Mouse (Mus musculus): ENCODE results near the gene Gpr155.

Gene Gpr155

DNA sequence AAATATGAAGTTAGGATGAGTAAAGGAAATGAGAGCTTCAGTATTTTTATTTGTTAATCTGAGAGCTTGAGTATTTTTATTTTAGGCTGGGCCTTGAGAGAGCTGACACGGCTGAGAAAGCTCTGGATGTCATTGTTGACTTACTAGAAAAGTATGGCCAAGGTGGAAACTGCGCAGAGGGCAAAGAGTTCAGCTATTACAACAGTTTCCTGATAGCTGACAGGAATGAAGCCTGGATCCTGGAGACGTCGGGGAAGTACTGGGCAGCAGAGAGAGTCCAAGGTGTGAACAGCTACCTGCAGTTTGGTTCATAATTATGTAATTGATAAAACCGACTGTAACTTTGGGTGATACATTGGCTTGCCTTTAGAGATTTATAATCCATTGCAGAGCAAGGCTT lies 67.2 kb downstream of the Gpr155 start:
- no peak for DNase-seq (ENCODE audit: low read depth, low spot score)

DNA sequence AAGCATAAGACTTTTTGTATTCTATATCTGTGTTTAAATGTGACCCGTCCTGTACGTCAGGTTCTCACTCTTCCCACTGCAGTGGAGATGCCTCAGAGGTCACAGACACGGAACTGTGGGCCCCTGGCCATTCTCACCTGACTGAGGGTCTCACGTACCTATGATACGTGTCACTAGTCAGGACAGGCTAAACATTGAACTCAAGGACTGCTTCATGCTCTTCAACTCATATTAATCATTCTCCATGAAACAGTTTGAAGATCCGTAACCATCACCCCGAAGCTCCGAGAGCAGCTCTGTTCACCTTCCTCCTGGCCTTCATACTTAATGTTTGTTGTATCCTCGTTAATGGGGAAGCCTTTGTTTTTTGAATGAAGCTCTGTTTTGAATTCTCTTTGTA lies 68.9 kb downstream of the Gpr155 start:
- no peak for DNase-seq (ENCODE audit: low read depth, low spot score)

GRCm38 (mm10) chr2:73314311-73314710 lies 72.1 kb downstream of the Gpr155 start:
- no peak for DNase-seq (ENCODE audit: low read depth, low spot score)

DNA sequence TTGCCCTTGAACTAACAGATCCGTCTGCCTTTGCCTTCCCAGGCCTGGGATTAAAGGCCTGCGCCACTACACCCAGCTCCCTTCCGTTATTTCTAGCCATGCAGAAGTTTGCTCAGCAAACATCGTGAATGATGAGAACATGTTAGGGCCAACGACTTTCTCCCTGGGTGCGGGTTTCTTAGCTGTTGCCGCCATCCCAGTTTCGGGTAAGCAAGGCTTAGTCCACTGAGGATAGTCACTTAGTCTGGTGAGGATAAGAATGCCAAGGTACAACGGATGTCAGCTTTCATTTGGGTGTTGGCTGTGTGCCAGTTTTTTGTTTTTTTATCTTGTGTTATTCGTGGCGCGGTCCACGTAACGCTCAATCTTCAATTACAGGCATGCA lies 73.3 kb downstream of the Gpr155 start:
- DNase-seq (ENCODE audit: low read depth, low spot score): no peak

DNA sequence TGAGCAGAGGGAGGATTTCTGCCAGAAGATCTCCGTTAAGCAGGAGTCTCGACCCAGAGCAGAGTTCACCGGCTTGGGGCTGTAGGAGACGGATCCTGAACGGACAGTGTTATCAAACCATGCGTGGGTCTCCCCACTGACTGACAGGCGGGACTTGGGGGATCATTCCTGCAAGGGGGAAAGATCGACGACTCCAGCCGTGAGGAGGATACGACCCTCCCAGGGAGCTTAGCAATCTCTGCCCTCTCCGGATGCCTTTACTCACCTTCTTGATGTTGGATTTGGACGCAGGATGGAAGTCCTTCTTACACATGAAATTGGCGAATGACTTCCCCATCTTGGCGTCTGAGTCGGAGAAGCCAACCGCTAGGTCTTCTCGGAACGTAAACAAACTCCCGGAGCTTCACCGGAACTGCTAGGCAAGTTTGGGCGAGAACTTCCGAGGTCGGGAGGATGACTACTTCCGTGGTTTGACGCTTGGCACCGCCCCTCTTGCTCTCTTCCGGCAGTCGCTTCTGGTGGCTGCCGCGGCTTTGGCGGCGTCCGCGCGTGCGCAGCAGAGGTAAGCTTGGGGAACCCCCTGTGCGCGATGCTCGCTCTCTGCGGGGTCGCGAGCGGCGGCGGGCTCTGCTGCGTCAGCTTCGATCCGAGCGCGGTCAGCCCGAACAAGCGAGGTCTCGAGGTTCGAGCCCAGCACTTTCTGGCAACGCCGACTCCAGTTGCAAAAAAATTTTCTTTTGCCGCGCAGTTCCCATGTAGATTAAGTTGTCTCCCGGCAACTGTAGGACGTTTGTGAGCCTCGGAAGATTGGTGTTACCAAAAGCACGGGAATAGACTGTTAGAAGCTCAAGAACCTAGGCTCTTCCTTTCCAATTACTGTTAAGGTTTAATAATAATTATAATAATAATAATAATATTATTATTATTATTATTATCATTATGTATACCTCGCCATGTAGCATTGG lies 73.9 kb downstream of the Gpr155 start, which contains the start of the genes Scrn3 and Cir1:
Gene Scrn3, plus strand, starts transcription at position 450 of the 965 bp plus-strand sequence.
Gene Cir1, minus strand, starts transcription at position 550 of the 965 bp plus-strand sequence.
- DNase-seq (ENCODE audit: low read depth, low spot score): peak; percentile 93

DNA sequence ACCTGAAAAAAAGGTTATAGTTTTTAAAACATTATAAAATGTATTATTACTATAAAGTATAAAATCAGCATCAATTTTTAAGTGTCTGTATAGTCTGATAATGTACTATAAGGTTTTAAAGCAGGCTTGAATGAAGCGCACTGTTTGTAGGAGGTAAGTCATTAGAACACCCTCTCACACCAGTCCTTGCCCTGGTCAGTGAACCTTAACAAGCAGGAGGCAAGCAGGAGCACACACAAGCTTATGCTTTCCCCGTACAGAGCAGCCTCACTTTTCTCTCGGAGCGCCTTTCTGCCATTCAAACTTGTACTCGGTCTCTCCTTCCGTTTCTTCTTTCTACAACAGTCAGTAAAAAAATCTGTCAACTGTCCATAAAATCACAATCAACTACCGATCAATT lies 80.4 kb downstream of the Gpr155 start:
- no peak for DNase-seq (ENCODE audit: low read depth, low spot score)

- no peak for DNase-seq (ENCODE audit: low read depth, low spot score)
These were observed 81.9 kb downstream of the Gpr155 start for GRCm38 (mm10) chr2:73304506-73304905.

- no peak for DNase-seq (ENCODE audit: low read depth, low spot score)
These were observed 83.7 kb downstream of the Gpr155 start for GRCm38 (mm10) chr2:73302722-73303121.

- no peak for DNase-seq (ENCODE audit: low read depth, low spot score)
These were observed 84.4 kb downstream of the Gpr155 start for GRCm38 (mm10) chr2:73301979-73302378.

- DNase-seq (ENCODE audit: low read depth, low spot score): no peak
These were observed 87.5 kb downstream of the Gpr155 start for GRCm38 (mm10) chr2:73298841-73299240.

GRCm38 (mm10) chr2:73298154-73298553 lies 88.2 kb downstream of the Gpr155 start:
- DNase-seq (ENCODE audit: low read depth, low spot score): no peak

DNA sequence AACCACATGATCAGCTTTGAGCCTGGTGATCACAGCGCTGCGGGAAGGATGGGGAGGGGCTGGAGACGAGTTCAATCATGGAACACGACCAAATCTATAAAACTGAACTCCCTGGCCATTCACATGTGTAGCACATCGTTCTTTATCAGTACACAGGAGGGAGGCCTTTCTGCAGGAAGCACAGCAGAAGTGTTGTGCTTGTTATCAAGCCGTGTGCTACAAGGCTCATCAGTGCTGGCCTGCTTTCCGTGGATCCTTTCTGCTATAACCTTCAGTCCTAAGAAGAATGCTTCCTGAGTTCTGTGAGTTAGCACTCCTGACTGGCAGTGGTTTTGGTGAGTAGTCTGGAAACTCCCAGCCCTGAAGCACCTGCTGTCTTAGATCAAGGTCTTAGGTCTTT lies 91.3 kb downstream of the Gpr155 start:
- no peak for DNase-seq (ENCODE audit: low read depth, low spot score)

Data from WW6 (cell line).